Mouse (Mus musculus): ENCODE data around the gene Nfatc2.

- TF ChIP-seq CTCF (IDR thresholded peaks at IDR 0.05; ENCODE audit: borderline replicate concordance, insufficient read depth, low read length) (no peak), POLR2A (IDR thresholded peaks at IDR 0.05; ENCODE audit: low read depth, low read length) (no peak)
Observed at GRCm38 (mm10) chr2:168433392-168433791, 168.1 kb downstream of the Nfatc2 start.

All from embryonic fibroblast, embryonic 13.5 days (primary cell).